Mouse (Mus musculus): ENCODE measurements around the gene Olfr1062. TPM values are rescaled to one million over a fixed set of nuclear protein-coding genes. Genes with fewer than 3 reads are reported as not detected.

Olfr1062 gene
- under 1 TPM; 0.10 to 0.16 TPM for polyA plus RNA-seq (2017; shearing (Covaris generic))

DNA sequence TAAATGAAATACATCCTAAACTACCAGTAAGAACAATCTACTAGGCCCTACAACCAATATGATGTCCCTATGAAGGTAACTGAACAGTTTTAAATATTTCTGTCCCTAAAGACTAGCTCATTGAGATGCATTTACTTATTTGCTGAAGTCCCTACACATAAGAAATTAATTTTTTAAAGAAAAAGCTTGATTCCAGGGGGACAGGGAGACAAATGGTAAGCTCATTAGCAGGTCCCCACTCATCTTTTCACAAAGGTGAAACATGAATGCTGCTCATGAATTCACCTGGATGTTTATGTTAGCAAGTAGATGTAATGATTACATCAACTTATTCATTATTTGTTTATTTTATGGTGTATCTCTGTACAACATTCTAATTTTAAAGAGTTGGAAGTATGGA is at the start of gene Olfr1062:
TSS of gene Olfr1062 (minus strand) at position 101 of the 400 bp plus-strand sequence.

GRCm38 (mm10) chr2:86456169-86456568 is 29.6 kb upstream of the Olfr1062 start, which contains the start of gene Olfr1066:
Gene Olfr1066 (minus strand): TSS chr2:86456269.

DNA sequence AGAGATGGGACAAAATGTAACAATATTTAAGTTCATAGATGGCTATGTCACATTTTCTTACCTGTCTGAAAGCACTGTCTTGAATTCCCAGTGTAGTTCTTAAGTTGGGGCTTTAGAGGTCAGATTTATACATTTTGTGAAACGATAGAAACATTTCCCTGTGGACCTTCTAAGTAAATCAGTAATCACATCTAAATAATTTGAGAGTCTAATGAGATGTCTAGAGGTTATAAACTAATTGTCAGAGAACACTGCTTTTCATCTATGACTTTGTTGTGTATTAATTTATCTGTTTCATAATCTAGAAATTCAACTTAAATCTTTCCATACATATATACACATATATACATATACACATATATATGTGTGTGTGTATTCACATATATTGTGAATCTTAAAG is 23.9 kb upstream of the Olfr1062 start, which contains the start of gene Olfr1065:
TSS of gene Olfr1065 (minus strand) at position 101 of the 400 bp plus-strand sequence.

DNA sequence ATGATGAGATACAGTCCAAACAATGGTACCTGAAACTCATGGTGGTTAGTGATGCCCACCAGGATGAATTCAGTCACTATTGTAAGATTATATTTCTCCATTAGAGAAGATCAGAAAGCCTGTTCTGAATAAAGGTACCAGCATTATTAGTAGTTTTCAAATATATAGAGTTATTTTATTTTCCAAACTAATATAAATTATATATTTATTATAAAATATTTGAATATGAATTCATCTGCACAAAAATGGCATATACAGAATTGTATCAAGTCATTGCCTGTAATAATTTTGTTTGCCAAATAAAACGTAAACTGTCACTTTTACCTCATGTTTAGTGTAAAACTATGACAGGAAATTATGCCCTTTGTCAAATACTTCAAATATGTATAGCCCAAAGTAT is 12.6 kb downstream of the Olfr1062 start, which contains the start of gene Olfr1061:
TSS of gene Olfr1061 (minus strand) at position 101 of the 400 bp plus-strand sequence.

DNA sequence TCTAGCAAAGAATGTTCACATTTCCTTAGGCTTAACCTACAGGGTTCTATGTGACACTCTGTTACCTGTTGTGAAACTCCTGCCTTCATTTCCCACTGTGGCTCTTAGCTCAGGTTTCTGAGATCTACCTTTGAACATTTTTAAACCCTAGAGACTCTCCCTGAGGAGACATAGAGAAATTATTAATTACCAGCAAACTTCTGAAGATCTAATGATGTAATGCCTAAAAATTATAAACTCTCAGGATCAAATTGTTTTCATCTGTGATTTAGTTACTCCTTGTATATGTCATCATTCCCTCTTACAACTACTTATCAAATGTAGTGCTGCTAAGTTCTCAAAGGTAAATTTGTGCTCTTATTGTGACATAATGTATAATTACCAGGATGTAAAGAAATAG is 38.1 kb downstream of the Olfr1062 start, which contains the start of gene Olfr1058:
TSS of gene Olfr1058 (minus strand) at position 101 of the 400 bp plus-strand sequence.

GRCm38 (mm10) chr2:86378293-86378692 is 48.3 kb downstream of the Olfr1062 start, which contains the start of gene Olfr1057:
Gene Olfr1057 (minus strand): TSS chr2:86378393.

Other genes with a start within 250 kb of the Olfr1062 start
- under 1 TPM in 1 of 2 experiments, not detected in 1; 0.99 TPM for gene Olfr1044, start 248.9 kb downstream of the Olfr1062 start, polyA plus RNA-seq (2017; shearing (Covaris generic))
- under 1 TPM; 0.07 to 0.10 TPM for gene Olfr52, start 241.1 kb downstream of the Olfr1062 start, polyA plus RNA-seq (2017; shearing (Covaris generic))
- gene Olfr1045, start 223.7 kb downstream of the Olfr1062 start, polyA plus RNA-seq (2017; shearing (Covaris generic)) = not detected
- not detected for gene Olfr1046, start 207.4 kb downstream of the Olfr1062 start, polyA plus RNA-seq (2017; shearing (Covaris generic))
- gene Olfr1047, start 195.3 kb downstream of the Olfr1062 start, polyA plus RNA-seq (2017; shearing (Covaris generic)) = not detected
- not detected for gene Olfr1048, start 186.5 kb downstream of the Olfr1062 start, polyA plus RNA-seq (2017; shearing (Covaris generic))
- gene Olfr1049, start 168.4 kb downstream of the Olfr1062 start, polyA plus RNA-seq (2017; shearing (Covaris generic)) = under 1 TPM in 1 of 2 experiments, not detected in 1; 0.64 TPM
- gene Olfr1051, start 147.7 kb downstream of the Olfr1062 start, polyA plus RNA-seq (2017; shearing (Covaris generic)) = not detected
- gene Olfr1052, start 134.3 kb downstream of the Olfr1062 start, polyA plus RNA-seq (2017; shearing (Covaris generic)) = under 1 TPM in 1 of 2 experiments, not detected in 1; 0.20 TPM
- not detected for gene Olfr1053, start 111.5 kb downstream of the Olfr1062 start, polyA plus RNA-seq (2017; shearing (Covaris generic))
- gene Olfr1054, start 91.3 kb downstream of the Olfr1062 start, polyA plus RNA-seq (2017; shearing (Covaris generic)) = not detected
- not detected for gene Olfr1055, start 76.5 kb downstream of the Olfr1062 start, polyA plus RNA-seq (2017; shearing (Covaris generic))
- not detected for gene Olfr1056, start 64.3 kb downstream of the Olfr1062 start, polyA plus RNA-seq (2017; shearing (Covaris generic))
- gene Olfr1057, start 48.4 kb downstream of the Olfr1062 start, polyA plus RNA-seq (2017; shearing (Covaris generic)) = not detected
- not detected for gene Olfr1058, start 38.2 kb downstream of the Olfr1062 start, polyA plus RNA-seq (2017; shearing (Covaris generic))
- not detected for gene Olfr1061, start 12.7 kb downstream of the Olfr1062 start, polyA plus RNA-seq (2017; shearing (Covaris generic))
- not detected for gene Olfr1065, start 23.8 kb upstream of the Olfr1062 start, polyA plus RNA-seq (2017; shearing (Covaris generic))
- gene Olfr1066, start 29.5 kb upstream of the Olfr1062 start, polyA plus RNA-seq (2017; shearing (Covaris generic)) = not detected
- not detected for gene Olfr228, start 60.6 kb upstream of the Olfr1062 start, polyA plus RNA-seq (2017; shearing (Covaris generic))
- gene Olfr1076, start 81.7 kb upstream of the Olfr1062 start, polyA plus RNA-seq (2017; shearing (Covaris generic)) = not detected
- not detected for gene Olfr1079, start 115.7 kb upstream of the Olfr1062 start, polyA plus RNA-seq (2017; shearing (Covaris generic))
- not detected for gene Olfr1080, start 131.5 kb upstream of the Olfr1062 start, polyA plus RNA-seq (2017; shearing (Covaris generic))
- 1 to 10 TPM in 1 of 2 experiments, not detected in 1; 2.6 TPM for gene Olfr1082, start 172.2 kb upstream of the Olfr1062 start, polyA plus RNA-seq (2017; shearing (Covaris generic))
- gene Olfr1084, start 213.0 kb upstream of the Olfr1062 start, polyA plus RNA-seq (2017; shearing (Covaris generic)) = not detected
- not detected for gene Olfr1085, start 235.3 kb upstream of the Olfr1062 start, polyA plus RNA-seq (2017; shearing (Covaris generic))